ENCODE assay signal across 8 mouse cellular contexts in genomic region chr11:115709829-115710559, GRCm38 (mm10). TPM values are rescaled to one million over a fixed set of nuclear protein-coding genes. Genes with fewer than 3 reads are reported as not detected.
A peak's percentile ranks its signal among the peaks of the same experiment; 100 is the strongest.
DNase-seq lines count a peak whose midpoint lies in the region; ATAC-seq lines count a peak whose summit lies in the region.

No protein-coding gene starts in this region.

- H3K4me2 ChIP-seq in heart, embryonic 15.5 days = peak overlapping the region; percentile 87
- H3K4me2 ChIP-seq in embryonic facial prominence, embryonic 13.5 days = peak overlapping the region; percentile 87; the same call in 1 of the 2 replicates
- H3K4me2 ChIP-seq in intestine, embryonic 14.5 days (ENCODE audit: low read length) = peak overlapping the region; percentile 87
- H3K4me2 ChIP-seq in midbrain, embryonic 15.5 days = peak overlapping the region; percentile 84

- no peaks in the 10 kb centered on the region for H3K27me3 ChIP-seq in heart, embryonic 15.5 days
- no peaks in the 10 kb centered on the region for H3K27me3 ChIP-seq in embryonic facial prominence, embryonic 13.5 days
- no peaks in the 10 kb centered on the region for H3K27me3 ChIP-seq in intestine, embryonic 14.5 days (replicated peaks; ENCODE audit: control insufficient read depth, insufficient read depth, low read length)
- no peaks in the 10 kb centered on the region for H3K27me3 ChIP-seq in midbrain, embryonic 15.5 days (replicated peaks)

- H3K4me3 ChIP-seq in heart, embryonic 15.5 days = peak overlapping the region; percentile 97
- peak overlapping the region; percentile 98; the same call in 1 of the 2 replicates for H3K4me3 ChIP-seq in embryonic facial prominence, embryonic 13.5 days
- H3K4me3 ChIP-seq in intestine, embryonic 14.5 days (ENCODE audit: low read depth, low read length) = peak overlapping the region; percentile 79
- peak overlapping the region; percentile 96 for H3K4me3 ChIP-seq in midbrain, embryonic 15.5 days

- peak overlapping the region; percentile 94 for H3K27ac ChIP-seq in heart, embryonic 15.5 days
- no peak overlapping the region for H3K27ac ChIP-seq in embryonic facial prominence, embryonic 13.5 days
- H3K27ac ChIP-seq in intestine, embryonic 14.5 days (ENCODE audit: low read depth) = no peak overlapping the region
- peak overlapping the region; percentile 95 for H3K27ac ChIP-seq in midbrain, embryonic 15.5 days

- ATAC-seq in heart, embryonic 15.5 days (replicated peaks; ENCODE audit: insufficient number of reproducible peaks, insufficient read depth, low FRiP score, low read depth) = no peak
- no peak for ATAC-seq in embryonic facial prominence, embryonic 13.5 days (ENCODE audit: insufficient number of reproducible peaks, insufficient read depth, low FRiP score, low TSS enrichment, low read depth)
- ATAC-seq in intestine, embryonic 14.5 days (replicated peaks; ENCODE audit: low FRiP score, low TSS enrichment, low read depth) = no peak
- no peak for ATAC-seq in midbrain, embryonic 15.5 days (replicated peaks)

- H3K36me3 ChIP-seq in heart, embryonic 15.5 days = no peaks in the 10 kb centered on the region
- no peaks in the 10 kb centered on the region for H3K36me3 ChIP-seq in embryonic facial prominence, embryonic 13.5 days
- H3K36me3 ChIP-seq in intestine, embryonic 14.5 days (ENCODE audit: control insufficient read depth, insufficient read depth, low read length) = no peaks in the 10 kb centered on the region
- no peaks in the 10 kb centered on the region for H3K36me3 ChIP-seq in midbrain, embryonic 15.5 days (replicated peaks)

- intact Hi-C loops in heart, postnatal 25 days (cut with DNase I) = loop anchor here (5.0 kb wide), 1 partner anchor 228 kb away; no protein-coding TSS in a partner anchor

- no peaks in the 10 kb centered on the region for H3K9me3 ChIP-seq in heart, embryonic 15.5 days (replicated peaks)
- H3K9me3 ChIP-seq in embryonic facial prominence, embryonic 13.5 days = no peaks in the 10 kb centered on the region
- H3K9me3 ChIP-seq in intestine, embryonic 14.5 days (ENCODE audit: control insufficient read depth, low read length) = no peaks in the 10 kb centered on the region
- H3K9me3 ChIP-seq in midbrain, embryonic 15.5 days = no peaks in the 10 kb centered on the region

- DNase-seq in heart, postnatal 25 days (ENCODE audit: low spot score) = no peak
- DNase-seq in intestine, embryonic 14.5 days (ENCODE audit: low spot score) = no peak
- no peak for DNase-seq in urinary bladder, postnatal 4 days (ENCODE audit: low spot score in 2 of 2)
- no peak for DNase-seq in embryo, embryonic 9.5 days (ENCODE audit: extremely low spot score)
- DNase-seq in embryo, embryonic 10.5 days (ENCODE audit: low spot score) = no peak

- 0 out of 2 replicates have a peak overlapping the region, but pooled peaks have one; percentile 99 for H3K9ac ChIP-seq in heart, embryonic 15.5 days
- H3K9ac ChIP-seq in embryonic facial prominence, embryonic 13.5 days = no peak overlapping the region
- no peak overlapping the region for H3K9ac ChIP-seq in intestine, embryonic 14.5 days (ENCODE audit: low read length)
- peak overlapping the region; percentile 67; the same call in 1 of the 2 replicates for H3K9ac ChIP-seq in midbrain, embryonic 15.5 days

- H3K4me1 ChIP-seq in heart, embryonic 15.5 days (replicated peaks) = peaks cover 27% of the 10 kb centered on the region
- H3K4me1 ChIP-seq in embryonic facial prominence, embryonic 13.5 days = peaks cover 19% of the 10 kb centered on the region
- peaks cover 15% of the 10 kb centered on the region for H3K4me1 ChIP-seq in intestine, embryonic 14.5 days (replicated peaks; ENCODE audit: control insufficient read depth, insufficient read depth, low read length)
- H3K4me1 ChIP-seq in midbrain, embryonic 15.5 days = peaks cover 31% of the 10 kb centered on the region

- WGBS in heart, embryonic 15.5 days = 52% methylated on average over 6 of the region's 6 CpGs
- 53% methylated on average over 6 of the region's 6 CpGs for WGBS in embryonic facial prominence, embryonic 13.5 days
- WGBS in intestine, embryonic 14.5 days = 46% methylated on average over 6 of the region's 6 CpGs
- WGBS in midbrain, embryonic 15.5 days = 52% methylated on average over 6 of the region's 6 CpGs

RNA-seq across cellular contexts. Expression of gene Grb2, which starts 1.6 kb away (rescaled TPM):
- 103 and 104 TPM in 2 replicates for polyA plus RNA-seq in heart, embryonic 15.5 days (2015; fragmentation: Nextera tagmentation; extraction: Ambion mirVana)
- 100 to 1,000 TPM; 107 to 108 TPM for total RNA-seq in heart, postnatal 25 days (2021)
- 77.7 and 108 TPM in 2 replicates for polyA plus RNA-seq in embryonic facial prominence, embryonic 13.5 days (2015; fragmentation: Nextera tagmentation; extraction: Ambion mirVana)
- 39.4 and 52.3 TPM in 2 replicates for polyA plus RNA-seq in intestine, embryonic 14.5 days (2014; fragmentation: Nextera tagmentation; extraction: Ambion mirVana)
- polyA plus RNA-seq in midbrain, embryonic 15.5 days (2015; fragmentation: Nextera tagmentation; extraction: Ambion mirVana) = 173 and 176 TPM in 2 replicates

RNA-seq across cellular contexts. Expression of gene Tmem94, which starts 55.2 kb away (rescaled TPM):
- polyA plus RNA-seq in heart, embryonic 15.5 days (2015; fragmentation: Nextera tagmentation; extraction: Ambion mirVana) = 36.7 and 38.8 TPM in 2 replicates
- total RNA-seq in heart, postnatal 25 days (2021) = 100 to 1,000 TPM; 102 to 110 TPM
- polyA plus RNA-seq in embryonic facial prominence, embryonic 13.5 days (2015; fragmentation: Nextera tagmentation; extraction: Ambion mirVana) = 24.8 and 24.9 TPM in 2 replicates
- polyA plus RNA-seq in intestine, embryonic 14.5 days (2014; fragmentation: Nextera tagmentation; extraction: Ambion mirVana) = 14.6 and 15.7 TPM in 2 replicates
- 28.4 and 31.0 TPM in 2 replicates for polyA plus RNA-seq in midbrain, embryonic 15.5 days (2015; fragmentation: Nextera tagmentation; extraction: Ambion mirVana)

Comparison
In these comparisons a context has a peak if more than half of its experiments do, and no peak if none do; other contexts are left out.
1. H3K27ac ChIP-seq: peak in heart, embryonic 15.5 days (single experiment) and midbrain, embryonic 15.5 days (single experiment); none in embryonic facial prominence, embryonic 13.5 days (single experiment) and intestine, embryonic 14.5 days (single experiment).
2. H3K9ac ChIP-seq: peak in heart, embryonic 15.5 days (single experiment) and midbrain, embryonic 15.5 days (single experiment); none in embryonic facial prominence, embryonic 13.5 days (single experiment) and intestine, embryonic 14.5 days (single experiment).
3. Peak in every context shown above with its lines, with median percentiles within 50 percentile points of each other: H3K4me2 ChIP-seq and H3K4me3 ChIP-seq.